ENCODE assay signal across 13 mouse cellular contexts in genomic region chr17:48418781-48419180, GRCm38 (mm10). TPM values are rescaled to one million over a fixed set of nuclear protein-coding genes. Genes with fewer than 3 reads are reported as not detected.
DNase-seq lines count a peak whose midpoint lies in the region; ATAC-seq and TF ChIP-seq lines count a peak whose summit lies in the region.
"Had no signal": no experiment of that assay in that cellular context is flagged by ENCODE, and none has a peak within 500 bp of the region (broad histone marks: within the 10 kb centered on the region; RNA-seq: fewer than 3 reads in every experiment).

No protein-coding gene starts in this region.

- 56% methylated on average over 1 of the region's 1 CpGs for WGBS in heart, embryonic 13.5 days
- WGBS in midbrain, embryonic 11.5 days = 90% methylated on average over 1 of the region's 1 CpGs
- WGBS in midbrain, embryonic 16.5 days = 86% methylated on average over 1 of the region's 1 CpGs
- 64% methylated on average over 1 of the region's 1 CpGs for WGBS in liver, embryonic 11.5 days
- 91% methylated on average over 1 of the region's 1 CpGs for WGBS in forebrain, postnatal 0 days

- peak overlapping the region; percentile 57 for H3K27ac ChIP-seq in heart, embryonic 13.5 days (replicated peaks)
- no peak overlapping the region for H3K27ac ChIP-seq in midbrain, embryonic 11.5 days (ENCODE audit: low read depth, low read length)
- no peak overlapping the region for H3K27ac ChIP-seq in midbrain, embryonic 16.5 days (ENCODE audit: low read length)
- peak overlapping the region; percentile 19; the same call in 1 of the 2 replicates for H3K27ac ChIP-seq in liver, embryonic 11.5 days (ENCODE audit: low read depth, low read length)
- H3K27ac ChIP-seq in forebrain, postnatal 0 days (ENCODE audit: low read depth, low read length) = no peak overlapping the region
- H3K27ac ChIP-seq: left cerebral cortex, adult 2 months; midbrain, embryonic 10.5 days had no signal

- H3K9ac ChIP-seq in heart, embryonic 13.5 days = 0 out of 2 replicates have a peak overlapping the region, but pooled peaks have one; percentile 0
- H3K9ac ChIP-seq in midbrain, embryonic 11.5 days (ENCODE audit: low read length) = no peak overlapping the region
- H3K9ac ChIP-seq in midbrain, embryonic 16.5 days (ENCODE audit: low read depth, low read length) = no peak overlapping the region
- 0 out of 2 replicates have a peak overlapping the region, but pooled peaks have one; percentile 0 for H3K9ac ChIP-seq in liver, embryonic 11.5 days (ENCODE audit: low read depth, low read length)
- no peak overlapping the region for H3K9ac ChIP-seq in forebrain, postnatal 0 days

- intact Hi-C loops in heart, postnatal 36 days (cut with DNase I) = loop anchor here (2.0 kb wide), 1 partner anchor 18 kb away; no protein-coding TSS in a partner anchor

- peak overlapping the region; percentile 46 for H3K4me2 ChIP-seq in heart, embryonic 13.5 days
- no peak overlapping the region for H3K4me2 ChIP-seq in midbrain, embryonic 11.5 days
- no peak overlapping the region for H3K4me2 ChIP-seq in midbrain, embryonic 16.5 days (ENCODE audit: low read length)
- peak overlapping the region; percentile 53 for H3K4me2 ChIP-seq in liver, embryonic 11.5 days
- no peak overlapping the region for H3K4me2 ChIP-seq in forebrain, postnatal 0 days (ENCODE audit: low read depth)

- no peak for TF ChIP-seq CTCF in forebrain, postnatal 0 days (IDR thresholded peaks at IDR 0.05; ENCODE audit: low read depth)

- DNase-seq in heart, postnatal 36 days = no peak
- DNase-seq in midbrain, embryonic 11.5 days (ENCODE audit: low spot score, missing footprints) = peak; percentile 73
- DNase-seq in liver, embryonic 11.5 days (ENCODE audit: low spot score) = no peak
- DNase-seq in adrenal gland, postnatal 10 days = no peak
- no peak for DNase-seq in forebrain, postnatal 0 days
- DNase-seq: lung, adult 18-20 months; thymus, postnatal 25 days had no signal

- H3K9me3 ChIP-seq in heart, embryonic 13.5 days = no peaks in the 10 kb centered on the region
- no peaks in the 10 kb centered on the region for H3K9me3 ChIP-seq in midbrain, embryonic 11.5 days (ENCODE audit: control insufficient read depth, low read length)
- H3K9me3 ChIP-seq in midbrain, embryonic 16.5 days (replicated peaks; ENCODE audit: control insufficient read depth, low read length, poor library complexity, severe bottlenecking) = no peaks in the 10 kb centered on the region
- no peaks in the 10 kb centered on the region for H3K9me3 ChIP-seq in liver, embryonic 11.5 days (ENCODE audit: control insufficient read depth, low read length)
- H3K9me3 ChIP-seq in forebrain, postnatal 0 days (ENCODE audit: low read length) = no peaks in the 10 kb centered on the region
- H3K9me3 ChIP-seq: midbrain, embryonic 10.5 days had no signal

- peaks cover 32% of the 10 kb centered on the region for H3K4me1 ChIP-seq in heart, embryonic 13.5 days
- H3K4me1 ChIP-seq in midbrain, embryonic 11.5 days (ENCODE audit: control insufficient read depth, insufficient read depth, low read length) = no peaks in the 10 kb centered on the region
- H3K4me1 ChIP-seq in midbrain, embryonic 16.5 days (ENCODE audit: control insufficient read depth, insufficient read depth, low read length) = no peaks in the 10 kb centered on the region
- H3K4me1 ChIP-seq in liver, embryonic 11.5 days (replicated peaks; ENCODE audit: control insufficient read depth, insufficient read depth, low read length) = peaks cover 21% of the 10 kb centered on the region
- no peaks in the 10 kb centered on the region for H3K4me1 ChIP-seq in forebrain, postnatal 0 days (ENCODE audit: insufficient read depth)
- H3K4me1 ChIP-seq: midbrain, embryonic 10.5 days had no signal

- no peak for ATAC-seq in heart, embryonic 13.5 days (ENCODE audit: extremely low read depth, insufficient number of reproducible peaks, low FRiP score, low TSS enrichment)
- ATAC-seq in midbrain, embryonic 11.5 days (ENCODE audit: low FRiP score) = no peak
- no peak for ATAC-seq in midbrain, embryonic 16.5 days
- ATAC-seq in liver, embryonic 11.5 days (replicated peaks; ENCODE audit: low FRiP score) = no peak
- ATAC-seq in forebrain, postnatal 0 days = no peak
- ATAC-seq: CD4-positive, CD25-positive, alpha-beta regulatory T cell, adult 4 months had no signal

- peaks cover 98% of the 10 kb centered on the region for H3K36me3 ChIP-seq in heart, embryonic 13.5 days
- peaks cover 4% of the 10 kb centered on the region; the same call in 1 of the 2 replicates for H3K36me3 ChIP-seq in midbrain, embryonic 11.5 days (ENCODE audit: control insufficient read depth, insufficient read depth, low read length)
- no peaks in the 10 kb centered on the region; the same call in 1 of the 2 replicates for H3K36me3 ChIP-seq in midbrain, embryonic 16.5 days (ENCODE audit: control insufficient read depth, insufficient read depth, low read length)
- H3K36me3 ChIP-seq in liver, embryonic 11.5 days (ENCODE audit: control insufficient read depth, insufficient read depth, low read length) = peaks cover 15% of the 10 kb centered on the region
- peaks cover 12% of the 10 kb centered on the region for H3K36me3 ChIP-seq in forebrain, postnatal 0 days (ENCODE audit: insufficient read depth)

- no peaks in the 10 kb centered on the region for H3K27me3 ChIP-seq in heart, embryonic 13.5 days (replicated peaks)
- H3K27me3 ChIP-seq in midbrain, embryonic 11.5 days (ENCODE audit: control insufficient read depth, insufficient read depth, low read length) = no peaks in the 10 kb centered on the region
- H3K27me3 ChIP-seq in midbrain, embryonic 16.5 days (ENCODE audit: control insufficient read depth, insufficient read depth, low read depth, low read length) = no peaks in the 10 kb centered on the region
- H3K27me3 ChIP-seq in liver, embryonic 11.5 days (replicated peaks; ENCODE audit: control insufficient read depth, insufficient read depth, low read length) = no peaks in the 10 kb centered on the region
- H3K27me3 ChIP-seq in forebrain, postnatal 0 days (ENCODE audit: insufficient read depth, low read length) = no peaks in the 10 kb centered on the region

- H3K4me3 ChIP-seq in heart, embryonic 13.5 days = no peak overlapping the region
- no peak overlapping the region for H3K4me3 ChIP-seq in midbrain, embryonic 11.5 days (ENCODE audit: low read depth, low read length)
- no peak overlapping the region for H3K4me3 ChIP-seq in midbrain, embryonic 16.5 days (ENCODE audit: low read depth, low read length)
- H3K4me3 ChIP-seq in liver, embryonic 11.5 days (ENCODE audit: low read depth, low read length) = no peak overlapping the region
- H3K4me3 ChIP-seq in forebrain, postnatal 0 days (ENCODE audit: low read depth, low read length) = no peak overlapping the region
- H3K4me3 ChIP-seq: left cerebral cortex, adult 2 months; midbrain, embryonic 10.5 days had no signal

RNA-seq across cellular contexts. Expression of gene Oard1, which starts 9.0 kb away (rescaled TPM):
- polyA plus RNA-seq in heart, embryonic 13.5 days (2015; fragmentation: Nextera tagmentation; extraction: Ambion mirVana) = 44.3 and 44.6 TPM in 2 replicates
- total RNA-seq in heart, postnatal 36 days (2021) = 10 to 100 TPM; 15.8 to 16.3 TPM
- polyA plus RNA-seq in midbrain, embryonic 11.5 days (2014; fragmentation: Nextera tagmentation; extraction: Ambion mirVana) = 95.9 and 101 TPM in 2 replicates
- 32.7 and 36.4 TPM in 2 replicates for polyA plus RNA-seq in midbrain, embryonic 16.5 days (2015; fragmentation: Nextera tagmentation; extraction: Ambion mirVana)
- polyA plus RNA-seq in liver, embryonic 11.5 days (2014; fragmentation: Nextera tagmentation; extraction: Ambion mirVana) = 76.8 and 80.2 TPM in 2 replicates
- 10 to 100 TPM; 19.1 to 22.8 TPM for total RNA-seq in adrenal gland, postnatal 10 days (2021)
- 18.7 and 21.0 TPM in 2 replicates for total RNA-seq in forebrain, postnatal 0 days (2014; rRNA removed)
- polyA plus RNA-seq in forebrain, postnatal 0 days (2015; fragmentation: Nextera tagmentation; extraction: Ambion mirVana) = 36.0 and 40.0 TPM in 2 replicates

RNA-seq across cellular contexts. Expression of gene Nfya, which starts 9.1 kb away (rescaled TPM):
- polyA plus RNA-seq in heart, embryonic 13.5 days (2015; fragmentation: Nextera tagmentation; extraction: Ambion mirVana) = 9.9 and 10.5 TPM in 2 replicates
- total RNA-seq in heart, postnatal 36 days (2021) = 10 to 100 TPM; 15.3 to 20.6 TPM
- 18.4 and 19.4 TPM in 2 replicates for polyA plus RNA-seq in midbrain, embryonic 11.5 days (2014; fragmentation: Nextera tagmentation; extraction: Ambion mirVana)
- 10.7 and 11.1 TPM in 2 replicates for polyA plus RNA-seq in midbrain, embryonic 16.5 days (2015; fragmentation: Nextera tagmentation; extraction: Ambion mirVana)
- polyA plus RNA-seq in liver, embryonic 11.5 days (2014; fragmentation: Nextera tagmentation; extraction: Ambion mirVana) = 18.7 and 20.4 TPM in 2 replicates
- 10 to 100 TPM; 31.0 to 31.3 TPM for total RNA-seq in adrenal gland, postnatal 10 days (2021)
- total RNA-seq in forebrain, postnatal 0 days (2014; rRNA removed) = 25.2 and 35.0 TPM in 2 replicates
- polyA plus RNA-seq in forebrain, postnatal 0 days (2015; fragmentation: Nextera tagmentation; extraction: Ambion mirVana) = 6.3 and 6.6 TPM in 2 replicates

RNA-seq across cellular contexts. Expression of gene Apobec2, which starts 13.9 kb away (rescaled TPM):
- polyA plus RNA-seq in heart, embryonic 13.5 days (2015; fragmentation: Nextera tagmentation; extraction: Ambion mirVana) = 182 and 204 TPM in 2 replicates
- 100 to 1,000 TPM; 236 to 256 TPM for total RNA-seq in heart, postnatal 36 days (2021)
- polyA plus RNA-seq in midbrain, embryonic 11.5 days (2014; fragmentation: Nextera tagmentation; extraction: Ambion mirVana) = 1.0 and 1.3 TPM in 2 replicates
- 0.43 and 0.58 TPM in 2 replicates for polyA plus RNA-seq in midbrain, embryonic 16.5 days (2015; fragmentation: Nextera tagmentation; extraction: Ambion mirVana)
- 2.5 and 3.0 TPM in 2 replicates for polyA plus RNA-seq in liver, embryonic 11.5 days (2014; fragmentation: Nextera tagmentation; extraction: Ambion mirVana)
- total RNA-seq in adrenal gland, postnatal 10 days (2021) = 10 to 100 TPM; 15.9 to 51.1 TPM
- total RNA-seq in forebrain, postnatal 0 days (2014; rRNA removed) = 0.43 and 1.1 TPM in 2 replicates
- 0.23 and 0.50 TPM in 2 replicates for polyA plus RNA-seq in forebrain, postnatal 0 days (2015; fragmentation: Nextera tagmentation; extraction: Ambion mirVana)
- total RNA-seq: left cerebral cortex, adult 2 months had no signal

RNA-seq across cellular contexts. Expression of gene Tspo2, which starts 32.5 kb away (rescaled TPM):
- 8.8 and 9.0 TPM in 2 replicates for polyA plus RNA-seq in heart, embryonic 13.5 days (2015; fragmentation: Nextera tagmentation; extraction: Ambion mirVana)
- total RNA-seq in heart, postnatal 36 days (2021) = under 1 TPM; 0.27 to 0.64 TPM
- 0.36 and 0.61 TPM in 2 replicates for polyA plus RNA-seq in midbrain, embryonic 11.5 days (2014; fragmentation: Nextera tagmentation; extraction: Ambion mirVana)
- polyA plus RNA-seq in midbrain, embryonic 16.5 days (2015; fragmentation: Nextera tagmentation; extraction: Ambion mirVana) = 1.8 and 1.9 TPM in 2 replicates
- polyA plus RNA-seq in liver, embryonic 11.5 days (2014; fragmentation: Nextera tagmentation; extraction: Ambion mirVana) = 68.1 and 68.7 TPM in 2 replicates
- 1 to 10 TPM; 1.5 to 2.1 TPM for total RNA-seq in adrenal gland, postnatal 10 days (2021)
- total RNA-seq in forebrain, postnatal 0 days (2014; rRNA removed) = 0.31 TPM in 1 of 2 replicates, not detected in the other
- 0.47 and 0.82 TPM in 2 replicates for polyA plus RNA-seq in forebrain, postnatal 0 days (2015; fragmentation: Nextera tagmentation; extraction: Ambion mirVana)
- total RNA-seq: left cerebral cortex, adult 2 months had no signal
- polyA plus RNA-seq: CD4-positive, CD25-positive, alpha-beta regulatory T cell, adult 4 months; frontal cortex, adult 2 months had no signal

RNA-seq across cellular contexts. Expression of gene Unc5cl, which starts 35.9 kb away (rescaled TPM):
- polyA plus RNA-seq in heart, embryonic 13.5 days (2015; fragmentation: Nextera tagmentation; extraction: Ambion mirVana) = 0.23 and 0.24 TPM in 2 replicates
- under 1 TPM in 1 of 2 experiments, not detected in 1; 0.24 TPM for total RNA-seq in heart, postnatal 36 days (2021)
- polyA plus RNA-seq in midbrain, embryonic 11.5 days (2014; fragmentation: Nextera tagmentation; extraction: Ambion mirVana) = 0.22 TPM in 1 of 2 replicates, not detected in the other
- polyA plus RNA-seq in midbrain, embryonic 16.5 days (2015; fragmentation: Nextera tagmentation; extraction: Ambion mirVana) = 0.21 TPM in 1 of 2 replicates, not detected in the other
- polyA plus RNA-seq in liver, embryonic 11.5 days (2014; fragmentation: Nextera tagmentation; extraction: Ambion mirVana) = 1.0 and 2.0 TPM in 2 replicates
- total RNA-seq in adrenal gland, postnatal 10 days (2021) = under 1 TPM in 1 of 2 experiments, not detected in 1; 0.21 TPM
- total RNA-seq in forebrain, postnatal 0 days (2014; rRNA removed) = not detected in 2 replicates
- polyA plus RNA-seq in forebrain, postnatal 0 days (2015; fragmentation: Nextera tagmentation; extraction: Ambion mirVana) = 0.14 and 0.56 TPM in 2 replicates
- polyA plus RNA-seq: midbrain, embryonic 10.5 days had no signal

Comparison
In these comparisons a context has a peak if more than half of its experiments do, and no peak if none do; other contexts are left out.
1. H3K27ac ChIP-seq: peak in heart, embryonic 13.5 days (single experiment) and liver, embryonic 11.5 days (single experiment); none in midbrain, embryonic 11.5 days (single experiment), midbrain, embryonic 16.5 days (single experiment) and forebrain, postnatal 0 days (single experiment).
2. H3K4me2 ChIP-seq: peak in heart, embryonic 13.5 days (single experiment) and liver, embryonic 11.5 days (single experiment); none in midbrain, embryonic 11.5 days (single experiment), midbrain, embryonic 16.5 days (single experiment) and forebrain, postnatal 0 days (single experiment).
3. H3K9ac ChIP-seq: peak in heart, embryonic 13.5 days (single experiment) and liver, embryonic 11.5 days (single experiment); none in midbrain, embryonic 11.5 days (single experiment), midbrain, embryonic 16.5 days (single experiment) and forebrain, postnatal 0 days (single experiment).
4. RNA of gene Apobec2, which starts 13.9 kb away (polyA plus RNA-seq): 182 to 204 TPM in heart, embryonic 13.5 days; 2.5 to 3.0 TPM in liver, embryonic 11.5 days, 1.0 to 1.3 TPM in midbrain, embryonic 11.5 days, 0.23 to 0.50 TPM in forebrain, postnatal 0 days and 0.43 to 0.58 TPM in midbrain, embryonic 16.5 days; every median in the first group is over 10 times any median in the second.